Mouse (Mus musculus): ENCODE data around the gene Zc2hc1b.

DNA sequence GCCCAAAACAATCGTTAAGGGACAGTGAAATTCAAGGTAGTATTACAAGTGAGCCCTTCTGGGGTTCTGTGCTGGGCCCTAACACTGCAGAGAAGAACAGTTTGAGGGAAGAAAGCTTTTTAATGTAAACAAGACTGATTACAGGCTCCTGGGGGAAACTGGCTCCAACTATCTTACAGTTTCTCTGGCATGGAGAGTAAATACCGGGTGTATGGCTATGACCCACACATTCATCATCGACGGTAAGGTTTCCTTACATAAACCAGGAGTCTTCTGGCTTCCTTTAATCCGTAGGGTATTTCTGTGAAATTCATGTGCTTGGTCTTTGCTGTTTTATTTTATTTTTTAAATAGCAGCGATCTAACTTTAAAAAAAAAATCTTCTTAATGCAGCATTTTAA, 35.0 kb upstream of the Zc2hc1b start:
- no peak for TF ChIP-seq CTCF (IDR thresholded peaks at IDR 0.05; ENCODE audit: extremely low read depth, insufficient read depth, low read length)
- no peak for TF ChIP-seq POLR2A (IDR thresholded peaks at IDR 0.05; ENCODE audit: extremely low read depth, insufficient read depth, low read length)
